Mouse (Mus musculus) liver, adult 2 months (tissue): ENCODE data around the gene Asic3. TPM values are rescaled to one million over a fixed set of nuclear protein-coding genes. Genes with fewer than 3 reads are reported as not detected.

ENCODE experiments used
- DNase-seq: peaks from one replicate; pipeline ENCODE4 v3.0.0-alpha.2; 2011; ENCODE audit warnings: low read depth, low spot score; ENCODE audit errors: extremely low read depth
- H3K27ac ChIP-seq: fragments of 200-500 bp; replicated peaks from 2 replicates; pipeline ENCODE4 v1.5.1; 2012; ENCODE audit warnings: low read depth, mild to moderate bottlenecking, control low read depth, inconsistent platforms, low read length; ENCODE audit not compliant: insufficient read depth
- H3K27me3 ChIP-seq: fragments of 200-500 bp; 2 replicates; pipeline ENCODE4 v1.6.1; 2012; ENCODE audit warnings: mild to moderate bottlenecking, moderate library complexity, low read length, inconsistent platforms; ENCODE audit not compliant: control insufficient read depth, insufficient read depth
- H3K36me3 ChIP-seq: fragments of 200-500 bp; 2 replicates; pipeline ENCODE4 v1.6.1; 2012; ENCODE audit warnings: low read length, inconsistent platforms; ENCODE audit not compliant: control insufficient read depth, insufficient read depth
- H3K4me1 ChIP-seq: fragments of 200-500 bp; 2 replicates; pipeline ENCODE4 v1.6.1; 2011; ENCODE audit warnings: low read length; ENCODE audit not compliant: control insufficient read depth, insufficient read depth
- H3K4me3 ChIP-seq: fragments of 200-500 bp; 2 replicates; pipeline ENCODE4 v1.5.1; 2011; ENCODE audit warnings: low read depth, mild to moderate bottlenecking, control low read depth, low read length, moderate library complexity; ENCODE audit not compliant: insufficient read depth
- H3K79me2 ChIP-seq: fragments of 200-500 bp; 2 replicates; pipeline ENCODE4 v1.6.1; 2012; ENCODE audit warnings: inconsistent platforms, mild to moderate bottlenecking, low read length, moderate library complexity; ENCODE audit not compliant: control insufficient read depth, insufficient read depth
- H3K9ac ChIP-seq: fragments of 200-500 bp; 2 replicates; pipeline ENCODE4 v1.6.1; 2012; ENCODE audit warnings: low read depth, mild to moderate bottlenecking, control low read depth, inconsistent platforms, low read length
- CTCF ChIP-seq: fragments of 200-500 bp; IDR thresholded peaks from 2 replicates; pipeline ENCODE4 v1.5.1; 2011; ENCODE audit warnings: low read depth, low read length, control low read depth
- POLR2A ChIP-seq: fragments of 200-500 bp; IDR thresholded peaks from 2 replicates; pipeline ENCODE4 v1.6.1; 2011; ENCODE audit warnings: low read length, control low read depth; ENCODE audit not compliant: insufficient read depth; ENCODE audit errors: extremely low read depth
- WGBS: fragments of 180-500 bp; shearing (Covaris S2); methylation state at CpG from one replicate; pipeline ENCODE4 v1.1.7; 2018; 5-methylcytosine and 5-hydroxymethylcytosine counted together
- polyA plus RNA-seq: library from polyadenylated mRNA; depleted of rRNA; stranded (reverse); fragments of >200 nt; gene quantifications from 2 replicates; pipeline ENCODE4 v1.2.3, GENCODE M21; 2012; rRNA removed
- total RNA-seq: library from RNA; depleted of rRNA; stranded (reverse); fragments of >200 nt; gene quantifications from 2 replicates; pipeline ENCODE4 v1.2.3, GENCODE M21; 2014; rRNA removed

Gene Asic3
- total and polyA plus RNA-seq, 2 experiments, result 0.84 TPM; not detected in 1

DNA sequence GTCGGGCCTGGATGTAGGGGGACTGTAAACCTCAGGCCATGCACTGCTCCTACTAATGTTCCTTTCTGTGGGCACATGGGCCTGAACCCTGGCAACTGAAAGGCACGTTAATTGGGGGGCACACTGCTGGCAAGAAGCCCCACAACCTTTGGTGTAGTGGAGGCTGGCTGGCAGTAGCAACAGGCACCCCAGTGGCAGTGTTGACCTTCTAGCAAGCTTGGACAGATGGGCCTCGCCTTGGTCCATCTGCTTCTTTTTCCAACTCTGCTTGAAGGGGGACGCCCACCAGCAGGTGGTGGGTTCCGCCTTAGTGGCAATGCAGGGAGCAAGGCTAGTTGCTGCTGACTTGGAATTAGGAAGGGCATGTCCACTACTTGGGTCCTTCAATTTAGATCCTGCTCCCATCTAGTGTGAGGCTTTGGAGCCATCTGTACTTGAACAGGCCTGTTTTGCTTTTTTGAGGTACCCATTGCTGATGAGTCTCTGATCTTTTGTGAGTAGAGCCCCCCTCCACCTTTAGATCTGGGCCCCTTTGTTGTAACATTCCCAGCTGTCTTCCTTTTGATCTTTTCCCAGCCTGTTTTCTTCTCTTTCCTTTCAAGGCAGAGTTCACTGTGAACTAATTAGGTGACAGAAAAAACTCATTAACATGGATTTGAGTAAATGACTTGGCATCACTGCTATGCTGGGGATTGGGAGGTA lies 40.2 kb downstream of the Asic3 start:
- DNase-seq, result no peak
- Histone ChIP-seq H3K27me3 (no peaks in the 10 kb centered on the region), H3K27ac (no peak overlapping the region), H3K4me1 (peaks cover 12% of the 10 kb centered on the region), H3K9ac (peak overlapping the region; percentile 86), H3K4me3 (peak overlapping the region; percentile 73; the same call in 1 of the 2 replicates), H3K79me2 (peaks cover 36% of the 10 kb centered on the region), H3K36me3 (no peaks in the 10 kb centered on the region)
- WGBS, result 50% methylated on average over 5 of the region's 5 CpGs
- TF ChIP-seq CTCF, result no peak
- TF ChIP-seq POLR2A, result no peak

DNA sequence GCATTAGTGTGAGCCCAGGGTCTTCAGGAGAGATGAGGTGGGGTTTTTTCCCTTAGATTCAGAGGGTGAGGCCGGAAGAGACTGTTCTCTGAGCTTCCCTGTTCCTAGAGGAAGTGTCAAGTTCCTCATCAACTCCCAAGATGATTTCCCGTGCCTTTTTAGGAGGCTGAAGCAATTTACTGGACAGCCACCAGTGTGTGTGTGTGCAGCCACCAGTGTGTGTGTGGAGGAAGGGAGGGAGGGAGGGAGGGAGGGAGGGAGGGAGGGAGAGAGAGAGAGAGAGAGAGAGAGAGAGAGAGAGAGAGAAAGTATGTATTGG lies 40.8 kb downstream of the Asic3 start:
- H3K9ac ChIP-seq, result no peak overlapping the region
- WGBS, result 54% methylated on average over 2 of the region's 2 CpGs

DNA sequence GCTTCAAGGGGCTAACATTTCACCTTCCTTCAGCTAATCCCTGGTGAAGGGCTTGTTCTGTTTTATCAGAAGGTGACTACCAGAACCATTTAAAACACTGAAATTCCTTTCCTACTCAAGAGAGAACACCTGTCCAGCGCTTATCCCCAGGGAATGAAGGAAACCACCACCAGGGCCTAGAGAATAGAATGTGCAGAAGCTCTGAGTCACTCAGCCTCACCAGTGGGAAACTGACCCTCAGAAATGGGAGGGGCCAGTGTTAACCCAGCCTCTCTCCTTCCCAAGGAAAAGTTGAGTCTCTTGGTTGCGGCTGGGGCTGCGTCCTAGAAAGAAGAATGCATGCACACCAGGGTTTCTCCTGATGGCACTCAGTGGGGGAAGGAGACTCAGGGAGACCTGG lies 41.9 kb downstream of the Asic3 start:
- DNase-seq, result no peak
- Histone ChIP-seq H3K27ac (no peak overlapping the region), H3K9ac (no peak overlapping the region), H3K36me3 (no peaks in the 10 kb centered on the region), H3K79me2 (peaks cover 40% of the 10 kb centered on the region), H3K4me1 (peaks cover 16% of the 10 kb centered on the region), H3K4me3 (no peak overlapping the region), H3K27me3 (no peaks in the 10 kb centered on the region)
- 90% methylated on average over 3 of the region's 3 CpGs for WGBS
- TF ChIP-seq POLR2A (no peak), CTCF (no peak)

More for the DNA sequence above, 40.8 kb downstream of the Asic3 start:
- no peak for TF ChIP-seq POLR2A
- TF ChIP-seq CTCF, result no peak
- H3K4me3 ChIP-seq, result no peak overlapping the region
- peaks cover 12% of the 10 kb centered on the region for H3K4me1 ChIP-seq
- H3K36me3 ChIP-seq, result no peaks in the 10 kb centered on the region
- DNase-seq, result no peak
- no peaks in the 10 kb centered on the region for H3K27me3 ChIP-seq
- no peak overlapping the region for H3K27ac ChIP-seq
- H3K79me2 ChIP-seq, result peaks cover 36% of the 10 kb centered on the region

DNA sequence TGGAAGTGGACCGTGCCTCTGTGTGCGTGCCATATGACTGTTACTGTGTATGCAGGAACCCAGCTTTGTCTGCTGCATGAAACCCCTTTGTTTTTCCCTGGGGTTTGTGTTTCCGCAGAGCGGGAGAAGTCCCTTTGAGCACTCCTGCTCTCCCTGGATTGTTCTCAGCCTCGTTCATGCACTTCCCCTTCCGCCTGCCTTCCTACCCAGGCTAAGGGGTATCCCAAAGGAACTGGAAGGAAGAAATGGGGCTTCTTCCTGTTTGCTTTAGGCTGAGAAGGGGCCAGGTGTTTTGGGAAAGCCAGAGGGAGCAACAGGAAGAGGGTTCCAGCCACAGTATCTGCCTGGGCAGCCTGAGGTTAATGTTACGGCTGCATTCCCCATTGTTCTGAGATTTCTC lies 42.4 kb downstream of the Asic3 start:
- Histone ChIP-seq H3K27ac (no peak overlapping the region), H3K36me3 (no peaks in the 10 kb centered on the region), H3K4me3 (no peak overlapping the region), H3K79me2 (peaks cover 43% of the 10 kb centered on the region), H3K27me3 (no peaks in the 10 kb centered on the region), H3K9ac (no peak overlapping the region), H3K4me1 (peaks cover 16% of the 10 kb centered on the region)
- DNase-seq, result no peak
- 77% methylated on average over 7 of the region's 7 CpGs for WGBS
- TF ChIP-seq CTCF (no peak), POLR2A (no peak)

DNA sequence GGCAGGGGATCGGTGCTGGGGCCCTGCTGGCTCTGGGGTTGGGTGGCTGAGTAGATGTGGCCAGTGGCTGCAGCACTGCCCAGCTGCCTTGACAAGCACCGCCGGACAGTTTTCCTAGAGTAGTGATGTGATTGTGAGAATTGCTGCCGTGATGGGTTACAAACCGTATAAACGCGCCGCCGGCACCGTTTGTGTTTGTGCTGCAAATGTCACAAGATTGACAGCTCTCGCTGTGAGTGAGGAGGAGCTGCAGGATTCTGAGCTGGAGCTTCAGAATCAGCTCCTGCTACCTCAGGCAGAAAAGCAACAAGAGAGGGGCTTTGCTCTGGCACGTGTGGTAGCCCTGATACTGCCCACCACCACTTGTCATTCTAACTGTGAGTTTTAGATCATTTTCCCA lies 53.6 kb downstream of the Asic3 start:
- Histone ChIP-seq H3K79me2 (peaks cover 44% of the 10 kb centered on the region), H3K27ac (no peak overlapping the region), H3K9ac (no peak overlapping the region), H3K4me3 (no peak overlapping the region), H3K27me3 (no peaks in the 10 kb centered on the region), H3K4me1 (no peaks in the 10 kb centered on the region), H3K36me3 (no peaks in the 10 kb centered on the region)
- 72% methylated on average over 12 of the region's 12 CpGs for WGBS
- TF ChIP-seq CTCF, result no peak
- no peak for TF ChIP-seq POLR2A
- DNase-seq, result no peak

Other genes starting within 250 kb of the Asic3 start
- gene Nupl2, start 248.4 kb upstream of the Asic3 start, total RNA-seq, result 2.5 and 3.0 TPM in 2 replicates
- 2.9 and 3.1 TPM in 2 replicates for gene Nupl2, start 248.4 kb upstream of the Asic3 start, polyA plus RNA-seq
- 0.13 TPM in 1 of 2 replicates, not detected in the other for gene Kcnh2, start 61.8 kb upstream of the Asic3 start, total RNA-seq
- 0.21 TPM in 1 of 2 replicates, not detected in the other for gene Kcnh2, start 61.8 kb upstream of the Asic3 start, polyA plus RNA-seq
- 1.1 and 2.0 TPM in 2 replicates for gene Nos3, start 48.6 kb upstream of the Asic3 start, total RNA-seq
- 2.6 and 2.9 TPM in 2 replicates for gene Nos3, start 48.6 kb upstream of the Asic3 start, polyA plus RNA-seq
- 0.09 and 0.27 TPM in 2 replicates for gene Atg9b, start 21.2 kb upstream of the Asic3 start, total RNA-seq
- gene Atg9b, start 21.2 kb upstream of the Asic3 start, polyA plus RNA-seq, result 0.05 and 0.35 TPM in 2 replicates
- 21.5 and 25.2 TPM in 2 replicates for gene Abcb8, start 19.7 kb upstream of the Asic3 start, total RNA-seq
- 69.9 and 71.0 TPM in 2 replicates for gene Abcb8, start 19.7 kb upstream of the Asic3 start, polyA plus RNA-seq
- gene Cdk5, start 10.1 kb downstream of the Asic3 start, total RNA-seq, result 9.5 and 10.0 TPM in 2 replicates
- 34.6 and 38.4 TPM in 2 replicates for gene Cdk5, start 10.1 kb downstream of the Asic3 start, polyA plus RNA-seq
- 15.4 and 22.7 TPM in 2 replicates for gene Slc4a2, start 10.4 kb downstream of the Asic3 start, total RNA-seq
- gene Slc4a2, start 10.4 kb downstream of the Asic3 start, polyA plus RNA-seq, result 33.5 and 40.4 TPM in 2 replicates
- 22.3 and 28.5 TPM in 2 replicates for gene Fastk, start 31.9 kb downstream of the Asic3 start, total RNA-seq
- 104 and 166 TPM in 2 replicates for gene Fastk, start 31.9 kb downstream of the Asic3 start, polyA plus RNA-seq
- 5.2 and 6.2 TPM in 2 replicates for gene Tmub1, start 34.5 kb downstream of the Asic3 start, total RNA-seq
- 30.7 and 35.2 TPM in 2 replicates for gene Tmub1, start 34.5 kb downstream of the Asic3 start, polyA plus RNA-seq
- 13.8 and 17.9 TPM in 2 replicates for gene Agap3, start 38.8 kb downstream of the Asic3 start, total RNA-seq
- gene Agap3, start 38.8 kb downstream of the Asic3 start, polyA plus RNA-seq, result 33.7 and 37.8 TPM in 2 replicates
- gene Gbx1, start 113.8 kb downstream of the Asic3 start, total RNA-seq, result not detected in 2 replicates
- 0.02 TPM in 1 of 2 replicates, not detected in the other for gene Gbx1, start 113.8 kb downstream of the Asic3 start, polyA plus RNA-seq
- 0.13 TPM in 1 of 2 replicates, not detected in the other for gene Asb10, start 127.6 kb downstream of the Asic3 start, total RNA-seq
- gene Asb10, start 127.6 kb downstream of the Asic3 start, polyA plus RNA-seq, result 0.06 and 0.10 TPM in 2 replicates
- not detected in 2 replicates for gene 4931409K22Rik, start 143.4 kb downstream of the Asic3 start, total RNA-seq
- not detected in 2 replicates for gene 4931409K22Rik, start 143.4 kb downstream of the Asic3 start, polyA plus RNA-seq
- 25.0 and 25.9 TPM in 2 replicates for gene Abcf2, start 164.1 kb downstream of the Asic3 start, total RNA-seq
- 27.1 and 31.9 TPM in 2 replicates for gene Abcf2, start 164.1 kb downstream of the Asic3 start, polyA plus RNA-seq
- 9.5 and 14.2 TPM in 2 replicates for gene Chpf2, start 173.3 kb downstream of the Asic3 start, total RNA-seq
- gene Chpf2, start 173.3 kb downstream of the Asic3 start, polyA plus RNA-seq, result 21.1 and 22.4 TPM in 2 replicates
- gene Smarcd3, start 211.0 kb downstream of the Asic3 start, total RNA-seq, result 0.55 and 1.3 TPM in 2 replicates
- gene Smarcd3, start 211.0 kb downstream of the Asic3 start, polyA plus RNA-seq, result 1.3 TPM in 2 replicates